Comparison of ENCODE assay signal across 7 mouse cellular contexts in genomic region chr2:170222819-170223218, GRCm38 (mm10).
DNase-seq lines count a peak whose midpoint lies in the region; ATAC-seq and TF ChIP-seq lines count a peak whose summit lies in the region.

No protein-coding gene starts in this region.

- no peak for DNase-seq in stomach, postnatal 0 days (ENCODE audit: low spot score)
- DNase-seq in forebrain, embryonic 11.5 days (ENCODE audit: low spot score), result no peak
- DNase-seq in left cerebral cortex, postnatal 36 days (ENCODE audit: low spot score in 2 of 2), result no peak
- no peak for DNase-seq in cerebellum, postnatal 36 days

- 0% methylated on average over 6 of the region's 6 CpGs for WGBS in stomach, embryonic 14.5 days
- 10% methylated on average over 6 of the region's 6 CpGs for WGBS in stomach, postnatal 0 days
- 3% methylated on average over 6 of the region's 6 CpGs for WGBS in forebrain, embryonic 11.5 days
- under 1% methylated on average over 6 of the region's 6 CpGs for WGBS in limb, embryonic 12.5 days
- 1% methylated on average over 6 of the region's 6 CpGs for WGBS in neural tube, embryonic 15.5 days

- H3K4me1 ChIP-seq in stomach, embryonic 14.5 days (ENCODE audit: control insufficient read depth, insufficient read depth, low read length), result peaks cover 32% of the 10 kb centered on the region
- 0 out of 2 replicates have a peak, but pooled peaks cover 2% of the 10 kb centered on the region for H3K4me1 ChIP-seq in stomach, postnatal 0 days (replicated peaks; ENCODE audit: control insufficient read depth, insufficient read depth)
- peaks cover 30% of the 10 kb centered on the region for H3K4me1 ChIP-seq in forebrain, embryonic 11.5 days (replicated peaks; ENCODE audit: control insufficient read depth, insufficient read depth, low read length)
- peaks cover 52% of the 10 kb centered on the region for H3K4me1 ChIP-seq in limb, embryonic 12.5 days (replicated peaks)
- peaks cover 60% of the 10 kb centered on the region for H3K4me1 ChIP-seq in neural tube, embryonic 15.5 days

- no peak overlapping the region; the same call in 1 of the 2 replicates for H3K27ac ChIP-seq in stomach, embryonic 14.5 days (ENCODE audit: low read length)
- H3K27ac ChIP-seq in stomach, postnatal 0 days (replicated peaks), result no peak overlapping the region
- H3K27ac ChIP-seq in forebrain, embryonic 11.5 days (ENCODE audit: low read depth, low read length), result peak overlapping the region; percentile 60; the same call in 1 of the 2 replicates
- 0 out of 2 replicates have a peak overlapping the region, but pooled peaks have one; percentile 3 for H3K27ac ChIP-seq in limb, embryonic 12.5 days
- H3K27ac ChIP-seq in neural tube, embryonic 15.5 days (replicated peaks), result peak overlapping the region; percentile 72

- no peaks in the 10 kb centered on the region for H3K36me3 ChIP-seq in stomach, embryonic 14.5 days (ENCODE audit: control insufficient read depth, insufficient read depth, low read length)
- no peaks in the 10 kb centered on the region for H3K36me3 ChIP-seq in stomach, postnatal 0 days (ENCODE audit: control insufficient read depth, insufficient read depth, low read length)
- no peaks in the 10 kb centered on the region for H3K36me3 ChIP-seq in forebrain, embryonic 11.5 days (ENCODE audit: control insufficient read depth, insufficient read depth, low read length)
- no peaks in the 10 kb centered on the region for H3K36me3 ChIP-seq in limb, embryonic 12.5 days
- no peaks in the 10 kb centered on the region for H3K36me3 ChIP-seq in neural tube, embryonic 15.5 days

- H3K9ac ChIP-seq in stomach, embryonic 14.5 days (replicated peaks; ENCODE audit: low read depth, low read length), result no peak overlapping the region
- no peak overlapping the region for H3K9ac ChIP-seq in stomach, postnatal 0 days (ENCODE audit: low read length)
- peak overlapping the region; percentile 50 for H3K9ac ChIP-seq in forebrain, embryonic 11.5 days (ENCODE audit: low read length)
- H3K9ac ChIP-seq in limb, embryonic 12.5 days (replicated peaks), result no peak overlapping the region
- 0 out of 2 replicates have a peak overlapping the region, but pooled peaks have one; percentile 7 for H3K9ac ChIP-seq in neural tube, embryonic 15.5 days (replicated peaks)

- TF ChIP-seq CTCF in stomach, postnatal 0 days (IDR thresholded peaks at IDR 0.05; ENCODE audit: low read depth), result no peak

- TF ChIP-seq EP300 in stomach, postnatal 0 days (optimal IDR thresholded peaks at IDR 0.05), result no peak

- H3K4me2 ChIP-seq in stomach, embryonic 14.5 days (replicated peaks; ENCODE audit: low read depth, low read length), result peak overlapping the region; percentile 14
- no peak overlapping the region for H3K4me2 ChIP-seq in stomach, postnatal 0 days (replicated peaks; ENCODE audit: low read depth)
- peak overlapping the region; percentile 35 for H3K4me2 ChIP-seq in forebrain, embryonic 11.5 days (ENCODE audit: low read depth, low read length, severe bottlenecking)
- peak overlapping the region; percentile 38 for H3K4me2 ChIP-seq in limb, embryonic 12.5 days
- peak overlapping the region; percentile 40 for H3K4me2 ChIP-seq in neural tube, embryonic 15.5 days

- 0 out of 2 replicates have a peak overlapping the region, but pooled peaks have one; percentile 11 for H3K4me3 ChIP-seq in stomach, embryonic 14.5 days (ENCODE audit: low read depth, low read length)
- H3K4me3 ChIP-seq in stomach, postnatal 0 days (ENCODE audit: low read depth, low read length), result no peak overlapping the region
- no peak overlapping the region for H3K4me3 ChIP-seq in forebrain, embryonic 11.5 days (ENCODE audit: low read depth, low read length)
- H3K4me3 ChIP-seq in limb, embryonic 12.5 days (replicated peaks), result no peak overlapping the region
- no peak overlapping the region for H3K4me3 ChIP-seq in neural tube, embryonic 15.5 days (replicated peaks)

- no peak for ATAC-seq in stomach, embryonic 14.5 days (ENCODE audit: insufficient number of reproducible peaks, insufficient read depth, low FRiP score, low read depth)
- ATAC-seq in stomach, postnatal 0 days (ENCODE audit: low FRiP score, low TSS enrichment), result no peak
- ATAC-seq in forebrain, embryonic 11.5 days (replicated peaks; ENCODE audit: low FRiP score), result no peak
- ATAC-seq in limb, embryonic 12.5 days (ENCODE audit: insufficient number of reproducible peaks, insufficient read depth, low FRiP score, low TSS enrichment, low read depth), result no peak
- no peak for ATAC-seq in neural tube, embryonic 15.5 days (ENCODE audit: low FRiP score)

- H3K27me3 ChIP-seq in stomach, embryonic 14.5 days (ENCODE audit: control insufficient read depth, insufficient read depth, low read length), result no peaks in the 10 kb centered on the region
- H3K27me3 ChIP-seq in stomach, postnatal 0 days (ENCODE audit: control insufficient read depth, insufficient read depth, low read length), result no peaks in the 10 kb centered on the region
- H3K27me3 ChIP-seq in forebrain, embryonic 11.5 days (ENCODE audit: control insufficient read depth, insufficient read depth, low read length), result no peaks in the 10 kb centered on the region
- H3K27me3 ChIP-seq in limb, embryonic 12.5 days, result no peaks in the 10 kb centered on the region; the same call in 1 of the 2 replicates
- no peaks in the 10 kb centered on the region for H3K27me3 ChIP-seq in neural tube, embryonic 15.5 days (replicated peaks)

- intact Hi-C loops in left cerebral cortex, postnatal 36 days (cut with DNase I), result no loop called here

- no peaks in the 10 kb centered on the region for H3K9me3 ChIP-seq in stomach, embryonic 14.5 days (ENCODE audit: control insufficient read depth, low read depth, low read length)
- no peaks in the 10 kb centered on the region for H3K9me3 ChIP-seq in stomach, postnatal 0 days (ENCODE audit: control insufficient read depth, low read length)
- no peaks in the 10 kb centered on the region for H3K9me3 ChIP-seq in forebrain, embryonic 11.5 days (ENCODE audit: control insufficient read depth, low read length)
- no peaks in the 10 kb centered on the region for H3K9me3 ChIP-seq in limb, embryonic 12.5 days
- H3K9me3 ChIP-seq in neural tube, embryonic 15.5 days (replicated peaks), result no peaks in the 10 kb centered on the region

Comparison
In these comparisons a context has a peak if more than half of its experiments do, and no peak if none do; other contexts are left out.
1. H3K27ac ChIP-seq: peak in forebrain, embryonic 11.5 days (single experiment), limb, embryonic 12.5 days (single experiment) and neural tube, embryonic 15.5 days (single experiment); none in stomach, embryonic 14.5 days (single experiment) and stomach, postnatal 0 days (single experiment).
2. H3K9ac ChIP-seq: peak in forebrain, embryonic 11.5 days (single experiment) and neural tube, embryonic 15.5 days (single experiment); none in stomach, embryonic 14.5 days (single experiment), stomach, postnatal 0 days (single experiment) and limb, embryonic 12.5 days (single experiment).